Mouse (Mus musculus): ENCODE measurements around the gene Dmrt1.

DNA sequence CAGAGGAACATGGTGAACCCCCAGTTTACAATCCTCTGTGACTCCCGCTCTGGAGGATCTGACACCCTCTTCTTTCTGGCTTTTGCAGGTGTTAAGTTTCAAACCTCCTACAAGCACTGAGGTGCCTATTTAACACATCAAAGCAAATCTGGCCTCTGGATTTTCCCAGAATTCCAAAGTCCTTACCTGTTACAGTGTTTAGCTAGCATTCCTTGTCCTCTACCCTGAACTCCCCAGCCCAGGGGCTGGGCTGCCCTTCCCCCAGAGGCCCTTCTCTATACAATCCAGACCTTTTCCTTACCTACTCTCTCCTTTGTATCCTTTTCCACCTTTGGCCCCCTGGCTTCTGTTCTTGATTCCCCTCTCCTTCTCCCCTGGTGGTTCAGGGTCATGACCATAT lies 18.1 kb upstream of the Dmrt1 start:
- TF ChIP-seq CTCF (IDR thresholded peaks at IDR 0.05; ENCODE audit: low read depth, low read length) = no peak
- no peak for TF ChIP-seq POLR2A (IDR thresholded peaks at IDR 0.05; ENCODE audit: borderline replicate concordance, low read depth, low read length)
